Mouse (Mus musculus): ENCODE results near the gene Hs2st1. TPM values are rescaled to one million over a fixed set of nuclear protein-coding genes. Genes with fewer than 3 reads are reported as not detected.

The Hs2st1 gene
- polyA plus RNA-seq, 1 experiment, result 5.2 TPM

DNA sequence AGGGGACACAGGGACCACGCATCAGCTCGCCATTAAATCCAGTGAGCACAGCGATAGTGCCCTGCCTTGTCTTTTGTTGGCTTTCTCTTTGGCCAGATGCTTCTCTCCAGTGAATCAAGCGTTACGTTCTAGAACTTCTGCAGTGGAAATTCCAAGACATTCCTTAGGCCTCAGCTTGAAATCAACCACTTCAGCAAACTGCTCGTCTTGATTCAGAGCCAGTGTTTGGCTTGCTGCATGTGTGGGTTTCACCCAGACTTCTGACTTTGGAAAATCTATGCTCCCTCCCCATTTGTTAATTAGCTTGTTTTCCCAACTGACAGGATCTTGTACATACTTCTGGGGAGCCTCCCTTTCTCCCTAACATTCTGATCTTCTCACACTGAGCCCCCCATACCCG is 16.8 kb upstream of the Hs2st1 start:
- Histone ChIP-seq H3K4me1 (ENCODE audit: control insufficient read depth, insufficient read depth, low read length) (peaks cover 15% of the 10 kb centered on the region), H3K36me3 (ENCODE audit: control insufficient read depth, insufficient read depth, low read length) (0 out of 2 replicates have a peak, but pooled peaks cover 4% of the 10 kb centered on the region), H3K4me3 (ENCODE audit: insufficient read depth, low read depth, low read length) (no peak overlapping the region), H3K27me3 (replicated peaks; ENCODE audit: control insufficient read depth, insufficient read depth, low read length) (no peaks in the 10 kb centered on the region), H3K27ac (ENCODE audit: insufficient read depth, low read depth, low read length) (peak overlapping the region; percentile 48; the same call in 1 of the 2 replicates)
- DNase-seq, result peak; percentile 27
- WGBS, result 44% methylated on average over 7 of the region's 7 CpGs
- TF ChIP-seq CTCF (conservative IDR thresholded peaks at IDR 0.05; ENCODE audit: insufficient read depth, insufficient read length, low read depth, low read length) (no peak), POLR2A (IDR thresholded peaks at IDR 0.05; ENCODE audit: low read depth, low read length) (no peak)

DNA sequence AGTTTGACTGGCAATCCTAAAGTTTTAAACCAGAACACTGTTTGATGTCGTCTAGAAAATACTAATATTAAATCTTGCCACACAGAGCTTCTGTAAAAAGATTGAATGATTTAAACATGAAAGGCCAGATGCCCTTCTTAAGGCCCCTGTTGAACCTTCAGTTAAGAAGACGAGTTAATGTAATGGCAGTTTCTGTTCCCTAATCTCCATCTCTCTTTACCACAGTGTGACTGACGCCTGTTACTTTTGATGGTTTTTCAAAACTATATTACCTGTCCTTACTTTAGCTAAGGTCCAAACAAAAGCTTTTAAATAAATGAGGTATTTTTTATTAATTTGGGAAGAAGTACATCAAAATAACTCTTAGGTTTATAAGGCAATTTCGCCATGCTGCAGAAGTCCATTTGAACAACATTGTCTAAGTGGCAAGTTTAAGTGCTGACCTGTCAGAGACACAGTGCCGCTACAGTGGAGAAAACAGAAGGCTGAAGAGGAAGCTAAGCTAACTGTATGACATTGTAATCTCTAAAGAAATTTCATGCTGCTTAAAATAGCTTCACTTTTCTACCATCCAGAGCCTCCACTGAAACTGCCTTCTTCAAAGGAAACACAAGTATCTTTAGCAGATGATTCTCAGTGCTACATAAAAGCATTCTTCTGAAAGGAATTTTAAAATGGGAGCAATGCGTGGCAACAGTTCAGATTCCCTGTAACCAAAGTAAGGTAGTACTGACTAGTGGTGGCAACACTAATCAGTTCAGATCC is 15.0 kb upstream of the Hs2st1 start:
- Histone ChIP-seq H3K36me3 (ENCODE audit: control insufficient read depth, insufficient read depth, low read length) (no peaks in the 10 kb centered on the region), H3K4me3 (ENCODE audit: insufficient read depth, low read depth, low read length) (no peak overlapping the region), H3K27me3 (replicated peaks; ENCODE audit: control insufficient read depth, insufficient read depth, low read length) (no peaks in the 10 kb centered on the region), H3K27ac (ENCODE audit: insufficient read depth, low read depth, low read length) (no peak overlapping the region), H3K4me1 (ENCODE audit: control insufficient read depth, insufficient read depth, low read length) (peaks cover 18% of the 10 kb centered on the region)
- TF ChIP-seq CTCF (conservative IDR thresholded peaks at IDR 0.05; ENCODE audit: insufficient read depth, insufficient read length, low read depth, low read length) (no peak), POLR2A (IDR thresholded peaks at IDR 0.05; ENCODE audit: low read depth, low read length) (no peak)
- DNase-seq, result no peak
- 81% methylated on average over 6 of the region's 6 CpGs for WGBS

DNA sequence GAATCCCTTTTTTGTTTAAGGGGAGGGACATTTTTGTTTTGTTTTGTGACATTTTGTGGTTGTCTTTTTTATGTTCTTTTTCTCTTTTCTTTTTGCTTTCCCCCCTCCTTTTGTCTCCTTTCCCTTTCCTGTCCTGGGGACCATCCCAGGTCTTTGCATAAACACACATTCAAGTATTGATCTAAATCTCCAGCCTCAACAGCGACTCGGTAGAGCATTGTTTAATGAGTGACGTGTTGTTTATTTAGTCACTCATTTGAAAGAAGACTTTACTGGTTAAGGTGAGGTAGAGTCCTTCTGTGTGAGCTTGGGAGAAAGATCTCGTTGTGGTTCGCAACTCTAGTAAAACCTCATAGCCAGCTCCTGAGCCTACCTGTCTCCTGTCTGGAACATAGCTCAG is 13.8 kb upstream of the Hs2st1 start:
- Histone ChIP-seq H3K27ac (ENCODE audit: insufficient read depth, low read depth, low read length) (no peak overlapping the region), H3K27me3 (replicated peaks; ENCODE audit: control insufficient read depth, insufficient read depth, low read length) (no peaks in the 10 kb centered on the region), H3K4me3 (ENCODE audit: insufficient read depth, low read depth, low read length) (no peak overlapping the region), H3K36me3 (ENCODE audit: control insufficient read depth, insufficient read depth, low read length) (no peaks in the 10 kb centered on the region), H3K4me1 (ENCODE audit: control insufficient read depth, insufficient read depth, low read length) (peaks cover 21% of the 10 kb centered on the region)
- DNase-seq, result no peak
- WGBS, result 44% methylated on average over 5 of the region's 5 CpGs
- TF ChIP-seq CTCF (conservative IDR thresholded peaks at IDR 0.05; ENCODE audit: insufficient read depth, insufficient read length, low read depth, low read length), result no peak
- TF ChIP-seq POLR2A (IDR thresholded peaks at IDR 0.05; ENCODE audit: low read depth, low read length), result no peak

DNA sequence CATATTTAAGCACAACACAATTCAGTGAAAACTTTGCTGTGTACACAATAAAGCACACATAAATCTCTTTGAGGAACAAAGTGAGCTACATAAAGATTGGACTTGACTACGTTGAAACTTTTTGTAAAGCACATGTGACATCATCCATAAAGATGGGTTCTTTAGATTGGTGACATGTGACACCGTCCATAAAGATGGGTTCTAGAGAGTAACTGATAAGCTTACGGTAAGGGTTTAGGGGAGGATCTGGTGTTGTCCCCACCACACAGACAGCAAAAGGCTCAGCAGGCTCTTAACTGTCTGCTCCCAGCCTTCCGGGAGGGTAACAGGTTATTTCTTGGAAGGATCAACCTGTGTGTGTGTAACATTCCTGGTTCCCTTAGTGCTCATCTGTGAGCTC is 12.3 kb upstream of the Hs2st1 start:
- TF ChIP-seq POLR2A (IDR thresholded peaks at IDR 0.05; ENCODE audit: low read depth, low read length), result no peak
- no peak for TF ChIP-seq CTCF (conservative IDR thresholded peaks at IDR 0.05; ENCODE audit: insufficient read depth, insufficient read length, low read depth, low read length)
- Histone ChIP-seq H3K27ac (ENCODE audit: insufficient read depth, low read depth, low read length) (no peak overlapping the region), H3K4me3 (ENCODE audit: insufficient read depth, low read depth, low read length) (no peak overlapping the region), H3K27me3 (replicated peaks; ENCODE audit: control insufficient read depth, insufficient read depth, low read length) (no peaks in the 10 kb centered on the region), H3K36me3 (ENCODE audit: control insufficient read depth, insufficient read depth, low read length) (no peaks in the 10 kb centered on the region), H3K4me1 (ENCODE audit: control insufficient read depth, insufficient read depth, low read length) (peaks cover 21% of the 10 kb centered on the region)
- WGBS, result 72% methylated on average over 4 of the region's 4 CpGs
- DNase-seq, result no peak

DNA sequence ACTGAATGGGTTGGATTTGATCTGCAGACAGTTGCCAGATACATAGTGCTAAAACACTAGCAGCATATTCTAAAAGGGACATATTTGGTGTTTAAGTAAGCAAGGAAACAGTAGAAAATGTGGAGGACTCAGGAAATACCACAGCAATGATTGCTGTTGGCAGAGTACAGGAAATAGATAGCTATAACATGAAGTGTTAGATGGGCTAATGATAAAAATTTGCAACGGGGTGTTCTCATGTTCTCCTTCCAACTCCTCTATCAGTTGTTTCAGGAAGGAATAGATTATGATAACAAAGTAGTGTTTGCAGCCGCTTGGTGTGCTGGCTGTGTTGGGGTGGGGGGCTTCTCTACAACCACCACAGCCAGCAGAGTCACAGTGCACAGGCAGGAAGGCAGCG is 11.9 kb upstream of the Hs2st1 start:
- WGBS, result 74% methylated on average over 3 of the region's 3 CpGs
- Histone ChIP-seq H3K4me3 (ENCODE audit: insufficient read depth, low read depth, low read length) (no peak overlapping the region), H3K4me1 (ENCODE audit: control insufficient read depth, insufficient read depth, low read length) (peaks cover 21% of the 10 kb centered on the region), H3K36me3 (ENCODE audit: control insufficient read depth, insufficient read depth, low read length) (no peaks in the 10 kb centered on the region), H3K27me3 (replicated peaks; ENCODE audit: control insufficient read depth, insufficient read depth, low read length) (no peaks in the 10 kb centered on the region), H3K27ac (ENCODE audit: insufficient read depth, low read depth, low read length) (no peak overlapping the region)
- no peak for DNase-seq
- TF ChIP-seq POLR2A (IDR thresholded peaks at IDR 0.05; ENCODE audit: low read depth, low read length), result no peak
- no peak for TF ChIP-seq CTCF (conservative IDR thresholded peaks at IDR 0.05; ENCODE audit: insufficient read depth, insufficient read length, low read depth, low read length)

DNA sequence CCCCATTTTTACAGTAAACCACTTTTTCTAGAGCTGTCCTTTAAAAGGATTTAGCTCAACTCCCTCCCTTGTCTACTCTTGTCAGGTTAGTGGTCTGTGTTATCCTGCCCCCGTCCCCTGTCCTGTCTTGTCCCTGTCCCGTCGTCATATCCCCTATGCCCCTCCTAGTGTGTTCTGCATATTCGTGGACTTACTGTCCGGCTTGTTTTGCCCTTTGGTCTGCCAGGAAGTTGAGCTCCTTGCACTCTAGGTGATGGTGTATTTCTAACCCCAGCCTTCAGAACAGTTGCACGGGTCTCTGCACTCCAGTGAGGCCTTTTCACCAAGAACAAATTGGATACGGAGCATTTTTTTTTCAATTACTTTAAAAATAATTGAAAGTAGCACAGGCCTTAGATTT is 10.3 kb upstream of the Hs2st1 start:
- H3K27me3 ChIP-seq (replicated peaks; ENCODE audit: control insufficient read depth, insufficient read depth, low read length), result no peaks in the 10 kb centered on the region
- peak; percentile 50 for DNase-seq
- no peak for TF ChIP-seq CTCF (conservative IDR thresholded peaks at IDR 0.05; ENCODE audit: insufficient read depth, insufficient read length, low read depth, low read length)
- TF ChIP-seq POLR2A (IDR thresholded peaks at IDR 0.05; ENCODE audit: low read depth, low read length), result no peak
- H3K27ac ChIP-seq (ENCODE audit: insufficient read depth, low read depth, low read length), result no peak overlapping the region
- WGBS, result 33% methylated on average over 7 of the region's 7 CpGs
- H3K36me3 ChIP-seq (ENCODE audit: control insufficient read depth, insufficient read depth, low read length), result no peaks in the 10 kb centered on the region
- no peak overlapping the region for H3K4me3 ChIP-seq (ENCODE audit: insufficient read depth, low read depth, low read length)
- H3K4me1 ChIP-seq (ENCODE audit: control insufficient read depth, insufficient read depth, low read length), result peaks cover 15% of the 10 kb centered on the region; the same call in 1 of the 2 replicates

DNA sequence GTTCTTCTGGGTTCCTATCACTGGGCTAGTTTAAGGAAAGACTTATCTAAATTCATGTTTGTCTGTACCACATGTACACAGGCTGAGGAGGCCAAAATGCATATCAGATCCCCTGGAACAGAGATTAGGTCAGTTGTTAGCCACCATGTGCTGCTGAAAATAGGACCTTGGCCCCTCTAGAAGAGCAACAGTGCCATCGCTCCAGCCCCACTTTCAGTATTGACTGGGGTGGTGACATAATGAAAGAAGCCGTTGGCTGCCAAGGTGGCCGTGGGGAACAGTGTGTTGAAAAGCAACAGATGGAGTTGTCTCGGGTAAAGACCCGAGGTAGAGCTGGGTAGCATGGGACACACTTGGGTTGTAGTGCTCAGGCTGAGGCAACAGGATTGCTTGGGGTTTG is 9.8 kb upstream of the Hs2st1 start:
- DNase-seq, result no peak
- Histone ChIP-seq H3K27me3 (replicated peaks; ENCODE audit: control insufficient read depth, insufficient read depth, low read length) (no peaks in the 10 kb centered on the region), H3K36me3 (ENCODE audit: control insufficient read depth, insufficient read depth, low read length) (no peaks in the 10 kb centered on the region), H3K4me3 (ENCODE audit: insufficient read depth, low read depth, low read length) (no peak overlapping the region), H3K27ac (ENCODE audit: insufficient read depth, low read depth, low read length) (no peak overlapping the region), H3K4me1 (ENCODE audit: control insufficient read depth, insufficient read depth, low read length) (peaks cover 15% of the 10 kb centered on the region; the same call in 1 of the 2 replicates)
- TF ChIP-seq CTCF (conservative IDR thresholded peaks at IDR 0.05; ENCODE audit: insufficient read depth, insufficient read length, low read depth, low read length), result no peak
- TF ChIP-seq POLR2A (IDR thresholded peaks at IDR 0.05; ENCODE audit: low read depth, low read length), result no peak
- 72% methylated on average over 5 of the region's 5 CpGs for WGBS

Measured in kidney, adult 2 months (tissue).